Mouse (Mus musculus) C2C12 (cell line): Measurements from ENCODE around the gene Nipbl. TPM values are rescaled to one million over a fixed set of nuclear protein-coding genes. Genes with fewer than 3 reads are reported as not detected.
"Not testable (repeated sequence)": the region's sequence is repeated elsewhere in the genome, so short reads cannot be mapped to it uniquely, and the experiment has no call there.

ENCODE experiments used
- H3K27me3 ChIP-seq: one replicate; pipeline ENCODE4 v1.6.1; 2011; ENCODE audit not compliant: control insufficient read depth, insufficient read depth, insufficient read length
- H3K36me3 ChIP-seq: one replicate; pipeline ENCODE4 v1.6.1; 2011; ENCODE audit not compliant: control insufficient read depth, insufficient read depth
- H3K4me3 ChIP-seq: one replicate; pipeline ENCODE4 v1.5.1; 2011; ENCODE audit warnings: mild to moderate bottlenecking, control low read depth; ENCODE audit not compliant: poor library complexity, insufficient read depth, severe bottlenecking
- H3K79me2 ChIP-seq: one replicate; pipeline ENCODE4 v1.6.1; 2011; ENCODE audit not compliant: control insufficient read depth, insufficient read depth
- H3K79me3 ChIP-seq: one replicate; pipeline ENCODE4 v1.6.1; 2011; ENCODE audit warnings: low read depth, control low read depth
- H3ac ChIP-seq: one replicate; pipeline ENCODE3; 2011; ENCODE audit warnings: low read depth; ENCODE audit not compliant: control insufficient read depth, insufficient read length
- CEBPB ChIP-seq: IDR thresholded peaks from one replicate; pipeline ENCODE4 v1.6.1; 2011; ENCODE audit warnings: low read depth, mild to moderate bottlenecking, control low read depth, moderate library complexity
- CTCF ChIP-seq: IDR thresholded peaks from one replicate; pipeline ENCODE4 v1.5.1; 2011; ENCODE audit not compliant: control insufficient read depth, insufficient read depth, insufficient read length
- FOSL1 ChIP-seq: IDR thresholded peaks from one replicate; pipeline ENCODE4 v1.8.0; 2011; ENCODE audit warnings: mild to moderate bottlenecking, low read length; ENCODE audit not compliant: poor library complexity, insufficient read depth, severe bottlenecking
- MAX ChIP-seq: IDR thresholded peaks from one replicate; pipeline ENCODE4 v1.6.1; 2011; ENCODE audit warnings: mild to moderate bottlenecking, control low read depth
- MYOD1 ChIP-seq: IDR thresholded peaks from one replicate; pipeline ENCODE4 v1.6.1; 2011; ENCODE audit warnings: low read depth; ENCODE audit not compliant: control insufficient read depth, insufficient read length
- MYOG ChIP-seq: IDR thresholded peaks from one replicate; pipeline ENCODE4 v1.6.1; 2011; ENCODE audit not compliant: control insufficient read depth, insufficient read length; ENCODE audit errors: extremely low read depth
- USF1 ChIP-seq: IDR thresholded peaks from one replicate; pipeline ENCODE4 v1.6.1; 2011; ENCODE audit warnings: low read depth, mild to moderate bottlenecking, control low read depth, moderate library complexity
- polyA plus RNA-seq: library from polyadenylated mRNA; unstranded; fragments of >200 nt; fragmentation: generic; extraction: Trizol; gene quantifications from one replicate; pipeline ENCODE4 v1.2.1, GENCODE M21; 2012; ENCODE audit warnings: missing spikeins

Nipbl gene
- polyA plus RNA-seq, 1 experiment = 6.0 TPM

DNA sequence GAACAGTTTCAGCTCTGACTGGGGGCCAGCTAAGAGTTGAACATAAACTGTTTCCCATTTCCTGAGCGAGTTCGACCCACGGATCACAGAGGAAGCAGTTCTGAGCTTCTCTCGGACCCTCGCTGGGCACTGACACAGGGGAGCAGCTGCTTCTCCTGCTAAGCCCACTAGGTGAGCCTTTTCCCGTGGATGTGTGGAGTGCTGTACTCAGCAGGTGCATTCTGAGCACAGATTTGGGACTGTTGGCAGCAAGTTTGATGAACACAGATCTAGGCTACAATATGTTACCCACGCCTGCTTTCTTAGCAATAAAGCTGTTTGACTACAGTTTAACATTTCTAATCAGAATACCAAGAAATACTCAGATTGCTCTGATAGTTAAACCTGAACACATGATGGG, 162.6 kb downstream of the Nipbl start:
- no peak overlapping the region for H3ac ChIP-seq
- no peak for TF ChIP-seq FOSL1
- TF ChIP-seq MYOG = no peak
- no peak for TF ChIP-seq CTCF
- TF ChIP-seq MYOD1 = no peak
- TF ChIP-seq USF1 = no peak
- H3K27me3 ChIP-seq = no peaks in the 10 kb centered on the region
- H3K4me3 ChIP-seq = no peak overlapping the region
- no peaks in the 10 kb centered on the region for H3K79me3 ChIP-seq
- no peaks in the 10 kb centered on the region for H3K36me3 ChIP-seq
- H3K79me2 ChIP-seq = no peaks in the 10 kb centered on the region

DNA sequence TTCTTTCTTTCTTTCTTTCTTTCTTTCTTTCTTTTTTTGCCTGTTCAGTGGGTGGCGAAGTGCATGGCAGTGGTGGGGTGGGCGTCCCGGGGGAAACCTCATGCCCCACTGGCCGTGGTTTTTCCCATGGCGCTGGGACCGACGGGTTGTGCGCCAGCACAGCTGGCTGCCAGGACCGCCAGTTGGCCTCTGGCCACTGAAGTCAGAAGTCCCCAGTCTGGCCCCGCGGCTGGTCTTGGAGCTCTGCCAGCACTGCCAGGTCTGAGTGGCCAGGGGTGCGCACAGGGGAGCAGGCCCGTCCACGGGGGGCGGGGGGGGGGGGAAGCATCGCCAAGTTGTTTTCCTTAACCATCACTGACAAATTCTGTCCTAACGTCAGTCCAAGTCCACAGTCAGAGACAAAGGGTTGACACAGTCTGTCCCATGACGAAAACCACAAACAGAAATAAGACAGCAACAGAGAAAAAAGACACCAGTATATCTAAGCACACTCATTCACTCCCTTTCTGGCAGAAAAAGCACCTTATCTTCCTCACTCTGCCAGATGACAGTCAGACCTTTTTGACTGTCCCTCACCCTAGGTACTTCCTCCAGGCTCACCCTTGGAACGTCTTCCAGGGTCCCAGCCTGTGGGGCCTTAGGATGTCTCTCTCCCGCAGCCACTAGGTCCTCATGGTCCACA, 164.2 kb downstream of the Nipbl start:
- H3ac ChIP-seq = peak overlapping the region; percentile 66

DNA sequence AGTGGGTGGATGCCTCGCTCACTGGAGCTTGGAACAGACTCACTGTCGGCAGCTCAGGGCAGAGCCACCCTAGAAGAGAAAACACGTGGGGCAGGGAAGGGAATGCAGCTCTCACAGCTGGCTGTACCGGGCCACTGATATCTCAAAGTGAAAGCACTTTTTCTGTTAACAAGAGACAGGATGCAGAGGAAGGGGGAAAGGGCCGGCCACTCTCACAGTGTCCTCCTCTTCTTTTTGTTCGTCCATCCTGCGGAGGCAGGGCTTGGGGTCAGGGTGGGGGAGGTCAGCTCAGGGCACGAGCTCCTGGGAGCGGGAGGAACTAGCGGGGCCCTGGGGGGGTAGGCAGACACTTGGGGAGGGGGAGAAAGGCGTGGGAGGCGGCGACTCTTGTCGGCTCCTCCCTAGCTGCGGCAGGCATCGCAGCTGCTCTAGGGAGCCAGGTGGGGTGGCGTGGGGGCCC, 164.9 kb downstream of the Nipbl start:
- Histone ChIP-seq H3K79me2 (no peaks in the 10 kb centered on the region), H3K36me3 (no peaks in the 10 kb centered on the region), H3K4me3 (peak overlapping the region; percentile 30), H3ac (peak overlapping the region; percentile 53), H3K27me3 (no peaks in the 10 kb centered on the region), H3K79me3 (no peaks in the 10 kb centered on the region)
- TF ChIP-seq USF1 = peak; percentile 11
- no peak for TF ChIP-seq CTCF

More for the DNA sequence above, 164.2 kb downstream of the Nipbl start:
- TF ChIP-seq MYOG (no peak), CTCF (no peak), USF1 (no peak), FOSL1 (no peak), MYOD1 (peak; percentile 47), CEBPB (no peak)
- no peaks in the 10 kb centered on the region for H3K79me2 ChIP-seq
- no peaks in the 10 kb centered on the region for H3K79me3 ChIP-seq
- H3K4me3 ChIP-seq = peak overlapping the region; percentile 30
- H3K27me3 ChIP-seq = no peaks in the 10 kb centered on the region
- H3K36me3 ChIP-seq = no peaks in the 10 kb centered on the region

DNA sequence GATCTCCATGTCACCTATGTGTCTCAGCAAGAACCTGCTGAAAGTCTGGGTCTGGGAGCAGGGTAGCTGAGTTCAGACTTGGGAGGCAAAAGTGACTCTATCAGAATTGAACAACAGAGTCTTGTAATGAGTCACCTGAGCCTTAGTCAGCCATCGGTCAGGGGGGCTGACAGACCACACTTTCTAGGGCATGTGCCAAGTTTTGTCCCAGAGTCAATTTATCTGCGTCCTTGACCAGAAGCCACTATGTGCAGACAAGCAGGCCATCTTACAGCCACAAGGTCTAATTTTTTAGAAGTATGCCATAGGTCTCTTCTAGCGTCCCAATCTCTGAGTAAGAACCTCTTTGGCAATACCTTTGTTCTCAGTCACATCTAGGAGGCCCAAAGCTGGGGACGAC, 166.3 kb downstream of the Nipbl start:
- peaks cover 11% of the 10 kb centered on the region for H3K36me3 ChIP-seq
- not testable (repeated sequence) for H3ac ChIP-seq, H3K27me3 ChIP-seq, H3K79me3 ChIP-seq, H3K4me3 ChIP-seq, H3K79me2 ChIP-seq
- TF ChIP-seq CEBPB = peak; percentile 21

DNA sequence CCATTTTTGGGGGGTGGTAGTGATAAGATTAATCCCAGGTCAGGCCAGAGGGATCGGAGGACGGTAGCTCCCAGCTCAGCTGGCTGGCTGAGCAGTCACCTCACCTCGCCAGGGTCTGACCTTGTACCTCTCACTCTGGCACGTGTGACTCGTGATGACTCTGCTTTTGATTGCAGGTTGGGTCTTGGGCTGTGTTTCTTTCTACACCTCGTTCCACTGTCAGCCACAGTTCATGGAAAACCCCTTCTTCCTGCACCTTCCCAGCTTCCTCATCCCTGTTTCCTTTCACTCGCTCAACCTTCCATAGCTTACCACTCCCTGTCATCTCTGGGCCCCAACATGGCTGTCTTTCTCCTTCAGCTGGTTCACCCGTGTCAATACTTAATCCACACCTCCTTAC, 172.3 kb downstream of the Nipbl start:
- H3ac ChIP-seq = no peak overlapping the region
- H3K79me3 ChIP-seq = no peaks in the 10 kb centered on the region
- H3K27me3 ChIP-seq = no peaks in the 10 kb centered on the region
- H3K4me3 ChIP-seq = no peak overlapping the region
- TF ChIP-seq FOSL1 = peak; percentile 46
- no peak for TF ChIP-seq MYOD1
- H3K36me3 ChIP-seq = peaks cover 63% of the 10 kb centered on the region
- no peaks in the 10 kb centered on the region for H3K79me2 ChIP-seq

DNA sequence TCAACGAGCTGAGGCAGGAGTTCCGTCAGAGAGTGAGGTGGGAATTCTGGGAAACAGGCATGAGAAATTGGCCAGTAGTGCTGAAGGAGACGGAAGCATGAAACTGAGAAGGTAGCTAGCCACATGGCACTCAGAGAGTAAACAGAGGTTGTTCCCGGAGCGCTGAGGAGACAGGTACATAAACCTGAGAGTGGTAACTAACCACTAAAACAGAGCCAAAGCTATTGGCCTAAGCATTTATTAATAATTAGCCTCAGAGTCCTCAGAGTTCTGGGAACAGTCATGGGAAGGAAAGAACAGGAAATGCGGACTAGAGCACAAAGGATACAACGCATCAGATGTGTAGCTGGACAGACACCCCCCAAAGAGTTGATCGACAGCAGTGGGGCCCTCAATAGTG, 176.0 kb downstream of the Nipbl start:
- Histone ChIP-seq H3K79me3 (no peaks in the 10 kb centered on the region), H3K79me2 (no peaks in the 10 kb centered on the region), H3ac (no peak overlapping the region), H3K27me3 (no peaks in the 10 kb centered on the region), H3K4me3 (no peak overlapping the region), H3K36me3 (peaks cover 89% of the 10 kb centered on the region)
- TF ChIP-seq MYOD1 (no peak), FOSL1 (no peak), CTCF (no peak), USF1 (no peak), MAX (no peak), MYOG (no peak), CEBPB (no peak)
